Mouse (Mus musculus) megakaryocyte-erythroid progenitor cell, adult 5-6 weeks (primary cell): ENCODE measurements around the gene Utrn. TPM values are rescaled to one million over a fixed set of nuclear protein-coding genes. Genes with fewer than 3 reads are reported as not detected.

ENCODE experiments used
- ATAC-seq: replicated peaks from 2 replicates; pipeline ENCODE4 v1.8.0; 2016; ENCODE audit warnings: mild to moderate bottlenecking, inconsistent platforms; ENCODE audit not compliant: severe bottlenecking, poor library complexity, low FRiP score, low TSS enrichment
- total RNA-seq, 2 experiments: library from RNA; stranded (forward) in 1 of 2; stranded (reverse) in 1 of 2; fragments of 200-1000, 215-1000 nt in 1 of 2; fragments of >200 nt in 1 of 2; fragmentation: Nextera tagmentation in 1 of 2; gene quantifications; 2 replicates each; pipeline ENCODE4 v1.2.3; 2014 to 2017

The Utrn gene
- total RNA-seq, 2 experiments from 2014 or later, result 17.9 to 27.6 TPM

DNA sequence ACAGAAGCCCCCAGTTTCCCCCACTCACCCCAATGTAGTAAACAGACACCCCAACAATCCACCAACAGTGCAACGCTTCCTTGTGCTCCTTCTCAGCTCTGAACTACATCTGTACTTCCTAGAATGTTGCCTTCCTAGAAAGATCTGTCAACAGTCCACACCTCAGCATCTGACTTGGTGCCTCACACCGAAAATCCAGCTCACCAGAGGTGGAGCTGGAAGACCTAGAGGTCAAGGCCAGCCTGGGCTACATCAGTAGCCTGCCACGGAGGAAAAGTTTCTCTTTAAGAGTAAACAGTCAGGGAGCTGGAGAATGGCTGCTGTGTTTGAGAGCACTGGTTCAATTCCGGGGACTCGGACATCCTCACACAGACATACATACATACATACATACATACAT, 56.5 kb downstream of the Utrn start:
- no peak for ATAC-seq

DNA sequence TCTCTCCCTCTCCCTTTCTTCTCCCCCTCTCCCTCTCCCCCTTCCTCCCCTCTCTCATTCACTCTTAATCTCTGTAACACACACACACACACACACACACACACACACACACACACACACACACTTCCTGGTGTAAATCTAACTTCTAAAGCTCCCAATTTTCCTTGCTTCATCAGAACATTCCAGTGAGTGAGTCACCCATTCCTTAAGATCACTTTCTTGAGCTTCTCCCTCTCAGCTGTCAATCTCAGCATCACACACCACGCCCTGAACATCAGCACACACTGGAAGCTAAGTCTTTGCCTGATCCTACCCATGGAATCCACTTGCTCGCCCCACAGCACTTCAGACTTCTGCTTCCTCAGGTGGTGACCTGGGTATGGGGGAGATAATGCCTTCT, 58.3 kb downstream of the Utrn start:
- ATAC-seq, result no peak

DNA sequence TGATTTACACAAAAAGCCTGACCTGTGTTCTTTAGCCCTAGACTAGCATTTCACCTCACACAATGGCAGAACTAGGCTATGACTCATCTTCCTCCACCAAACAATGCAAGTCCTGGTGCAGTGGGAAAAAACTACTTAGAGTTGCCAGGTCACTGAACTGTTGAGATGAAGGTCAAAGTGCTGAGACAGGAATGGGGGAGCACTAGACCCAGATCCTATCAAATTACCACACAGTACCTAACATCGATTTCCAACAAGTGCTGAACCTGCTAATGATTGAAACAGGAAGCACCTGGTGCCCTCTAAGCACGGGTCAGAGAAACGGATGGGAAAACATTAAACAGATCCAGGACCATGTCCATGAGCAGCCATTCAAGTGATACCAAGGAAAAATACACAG, 59.5 kb downstream of the Utrn start:
- no peak for ATAC-seq

DNA sequence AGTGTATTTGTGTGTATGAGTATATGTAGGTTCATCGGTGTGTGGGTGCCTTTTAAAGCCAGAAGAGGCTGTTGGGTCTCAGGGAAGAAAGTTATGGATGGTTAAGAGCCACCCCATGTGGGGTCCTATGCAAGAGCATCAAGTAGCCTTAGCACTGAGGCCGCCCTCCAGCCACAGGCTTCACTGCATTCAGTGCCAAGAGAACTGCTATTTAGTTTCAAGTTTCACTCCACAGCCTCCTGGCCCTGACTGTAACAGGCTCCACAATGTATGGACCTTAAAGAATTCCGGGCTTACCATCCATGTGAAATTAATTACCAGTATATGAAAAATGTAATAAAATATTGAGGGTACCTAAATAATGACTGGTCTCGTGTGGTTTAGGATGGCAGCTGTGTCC, 60.7 kb downstream of the Utrn start:
- no peak for ATAC-seq

DNA sequence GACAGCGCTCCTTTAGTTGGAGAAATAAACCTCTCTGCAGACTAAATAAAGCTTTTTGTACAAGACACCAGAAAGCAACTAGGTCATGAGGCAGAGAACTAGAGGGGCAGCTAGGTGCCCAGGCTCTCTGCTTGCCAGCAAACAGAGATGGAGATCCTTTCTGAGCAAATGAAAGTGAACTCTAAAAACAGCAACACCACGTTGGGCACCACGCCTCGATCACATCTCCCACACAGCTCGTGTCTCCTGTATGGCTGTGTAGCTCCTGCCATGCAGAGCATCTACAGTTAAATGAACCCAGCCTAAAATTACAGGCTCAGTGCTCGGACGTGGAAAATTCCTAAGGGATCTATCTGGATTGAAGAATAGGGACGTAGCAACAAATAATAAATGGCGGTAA, 61.5 kb downstream of the Utrn start:
- no peak for ATAC-seq

DNA sequence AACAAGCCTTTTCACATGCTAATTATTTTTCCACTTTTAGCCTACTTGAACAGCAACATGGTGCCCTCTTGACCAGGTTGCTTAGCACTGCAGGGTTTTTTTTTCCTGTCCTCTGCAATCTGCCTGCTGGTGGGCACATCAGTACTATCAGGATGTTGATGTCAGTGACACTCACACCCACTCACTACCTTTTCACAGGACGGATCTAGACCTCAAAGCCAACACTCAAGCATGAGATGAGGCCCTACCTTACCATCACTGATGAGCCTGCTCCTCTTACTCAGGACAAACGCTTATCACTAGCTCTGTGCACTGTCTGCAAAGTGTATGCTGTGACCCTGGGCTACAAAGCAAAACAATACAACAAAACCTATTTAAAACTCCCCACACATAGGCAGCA, 63.3 kb downstream of the Utrn start:
- ATAC-seq, result no peak

DNA sequence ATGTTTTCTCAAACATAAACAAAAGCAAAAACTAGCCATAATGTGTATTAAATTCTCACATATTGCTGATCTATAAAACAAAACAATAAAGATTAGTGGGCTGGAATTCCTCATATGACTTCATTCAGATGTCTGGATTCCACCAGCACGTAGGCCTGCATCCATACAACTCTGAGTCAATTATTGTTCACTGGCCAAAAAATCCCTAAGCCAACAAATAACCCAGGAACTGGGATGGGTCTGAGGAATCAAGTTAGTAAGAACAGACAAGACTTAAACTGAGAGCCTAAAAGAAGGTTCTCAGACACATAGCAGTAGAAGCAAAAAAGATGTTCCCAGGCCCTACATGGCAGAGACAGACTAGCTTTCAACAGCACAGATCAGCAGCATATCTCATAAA, 65.2 kb downstream of the Utrn start:
- no peak for ATAC-seq

DNA sequence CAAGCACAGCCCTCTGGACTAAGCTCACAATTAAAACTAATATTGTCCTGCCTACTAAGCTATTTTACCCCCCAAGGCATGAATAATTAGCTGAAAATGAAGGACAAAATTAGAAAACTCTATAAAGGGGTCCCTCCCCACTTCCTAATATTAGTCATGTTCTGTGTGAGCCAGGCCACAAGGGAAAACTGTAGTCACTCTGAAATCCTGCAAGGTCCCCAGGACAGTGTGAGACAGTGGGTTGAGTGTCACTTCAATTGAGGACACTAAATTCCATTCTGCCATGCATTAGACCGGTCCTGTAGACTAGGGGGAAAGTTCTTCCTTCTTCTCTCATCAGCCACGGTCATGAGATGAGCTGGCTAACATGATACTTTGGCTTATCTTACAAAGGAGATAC, 69.7 kb downstream of the Utrn start:
- no peak for ATAC-seq

DNA sequence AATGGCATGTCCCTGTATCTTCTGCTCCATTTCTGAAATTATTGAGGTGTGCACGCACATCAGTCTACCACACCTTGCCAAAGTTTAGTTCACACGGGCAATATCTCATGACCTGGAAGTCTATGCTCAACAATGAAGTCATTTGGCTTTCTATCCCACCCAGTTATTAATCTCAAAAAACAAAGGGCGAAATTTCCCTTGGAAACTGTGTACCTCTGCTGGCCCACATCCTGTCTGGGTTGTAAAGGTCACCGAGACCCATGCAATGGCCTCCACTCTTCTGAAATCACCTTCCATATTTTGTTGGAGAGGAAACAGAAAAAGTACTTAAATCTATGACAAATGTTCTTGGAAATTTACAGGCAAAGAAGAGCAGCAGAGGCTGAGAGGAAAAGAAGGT, 70.9 kb downstream of the Utrn start:
- no peak for ATAC-seq

DNA sequence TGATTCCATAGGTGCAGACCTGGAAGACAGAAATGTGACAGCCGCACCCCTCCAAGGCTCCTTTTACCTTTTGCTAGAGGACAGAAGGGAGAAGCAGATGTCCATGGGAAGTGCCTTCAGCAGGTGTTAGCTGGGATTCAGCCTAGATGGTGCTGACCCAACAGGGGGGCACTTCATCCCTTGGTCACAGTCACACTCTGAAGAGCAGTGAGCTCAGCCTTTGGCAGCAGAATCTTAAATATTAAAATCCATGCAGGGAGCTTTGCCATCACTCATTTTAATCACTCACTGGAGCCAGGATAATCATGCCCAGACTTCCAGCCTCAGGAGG, 72.7 kb downstream of the Utrn start:
- no peak for ATAC-seq

DNA sequence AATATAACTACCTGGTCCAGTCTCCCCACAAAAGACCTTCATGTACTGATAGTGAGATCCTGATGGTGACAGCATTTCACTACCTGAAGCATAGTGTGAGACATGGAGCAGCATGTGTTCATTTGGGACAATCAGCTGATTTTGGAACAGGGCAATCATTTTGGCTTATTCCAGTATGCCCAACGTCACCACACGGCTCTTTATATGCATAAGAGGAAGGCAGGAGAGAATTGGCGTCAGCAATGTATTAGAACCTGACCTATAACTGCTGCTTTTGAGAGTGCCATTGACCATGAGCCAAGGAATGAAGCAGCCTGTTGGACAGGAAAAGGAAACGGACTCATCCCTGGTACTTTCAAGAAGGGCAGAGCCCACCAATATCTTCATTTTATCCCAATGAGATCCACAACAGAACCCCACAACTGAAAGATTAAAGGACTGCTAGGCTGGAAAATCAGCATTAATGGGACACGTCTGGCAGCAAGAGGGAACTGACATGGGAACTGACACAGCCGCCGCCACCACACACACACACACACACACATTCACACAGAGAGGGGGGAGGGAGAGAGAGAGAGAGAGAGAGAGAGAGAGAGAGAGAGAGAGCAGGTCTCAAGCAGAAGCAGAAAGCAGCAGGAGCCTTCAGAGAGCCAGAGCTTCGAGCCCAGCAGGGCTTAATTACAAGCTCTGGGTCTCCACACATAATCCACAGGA, 73.2 kb downstream of the Utrn start:
- ATAC-seq, result no peak

DNA sequence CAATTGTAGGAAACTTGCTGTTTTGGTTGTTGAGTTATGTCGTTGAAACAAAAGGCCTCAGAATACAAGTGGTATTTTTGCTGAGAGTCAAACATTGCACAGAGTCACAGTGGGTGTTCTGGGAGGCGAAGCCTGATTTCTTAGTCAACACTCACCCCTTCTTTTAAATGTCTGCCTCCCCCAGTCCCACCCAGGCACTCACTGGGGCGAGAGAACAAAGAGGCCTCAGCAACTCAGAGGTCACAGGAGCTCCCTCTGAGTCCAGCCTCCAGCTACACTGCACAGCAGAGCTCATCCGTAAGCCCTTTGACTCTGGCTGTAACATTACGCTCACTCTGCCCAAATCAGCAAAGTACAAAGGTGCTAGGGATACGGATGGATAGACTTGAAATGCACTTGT, 77.1 kb downstream of the Utrn start:
- no peak for ATAC-seq

DNA sequence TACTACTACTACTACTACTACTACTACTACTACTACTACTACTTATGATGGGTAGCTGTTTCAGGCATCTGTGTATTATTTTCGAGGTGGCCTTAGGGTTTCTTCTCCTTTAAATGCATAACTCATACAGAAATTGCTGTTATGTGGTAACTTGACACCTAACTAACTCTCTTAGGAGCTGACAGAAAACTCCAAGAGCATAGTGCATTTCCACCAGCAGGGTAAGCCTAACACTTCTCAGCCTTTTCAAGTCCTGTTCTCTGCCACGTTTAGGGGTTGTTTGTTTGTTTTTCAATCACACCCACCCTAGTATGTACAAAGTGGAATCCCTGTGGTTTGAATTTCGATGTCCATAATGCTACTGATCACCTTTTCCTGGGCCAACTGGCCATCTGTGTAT, 78.3 kb downstream of the Utrn start:
- no peak for ATAC-seq

DNA sequence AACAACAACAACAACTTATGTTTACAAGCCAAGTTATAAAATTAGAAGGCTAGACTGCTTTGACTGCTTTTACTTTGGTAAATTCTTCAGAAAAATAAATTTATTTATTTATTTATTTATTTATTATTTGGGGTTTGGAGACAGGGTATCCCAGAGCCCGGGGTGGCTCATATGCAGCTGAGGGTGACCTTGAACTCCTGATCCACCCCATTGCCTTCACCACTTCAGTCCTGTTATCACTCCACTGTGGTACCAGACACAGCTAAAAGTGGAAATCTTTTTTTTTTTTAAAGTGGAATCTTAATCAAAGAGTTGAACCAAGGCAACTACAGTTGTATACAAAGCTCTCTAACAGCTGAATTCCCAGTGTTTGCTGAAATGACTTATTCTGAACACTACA, 80.6 kb downstream of the Utrn start:
- ATAC-seq, result no peak

DNA sequence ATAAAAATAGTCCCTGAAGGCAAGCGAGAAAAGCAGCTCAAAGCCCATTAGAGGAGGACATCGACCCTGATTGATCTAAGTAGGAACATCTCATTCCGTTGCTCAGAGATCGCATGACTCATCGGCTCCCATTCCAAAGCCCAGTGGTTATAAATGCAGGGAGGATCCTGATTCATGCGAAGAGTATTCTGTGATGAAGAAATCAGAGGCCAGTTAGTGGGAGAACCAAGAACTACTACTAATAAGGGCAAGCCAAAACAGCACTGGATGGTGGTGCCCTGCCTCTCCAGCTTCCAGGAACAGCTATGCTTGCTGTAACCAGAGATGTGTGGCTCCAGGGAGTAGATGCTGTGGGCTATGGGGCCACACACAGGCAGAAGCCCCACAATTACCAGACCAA, 81.2 kb downstream of the Utrn start:
- ATAC-seq, result no peak

DNA sequence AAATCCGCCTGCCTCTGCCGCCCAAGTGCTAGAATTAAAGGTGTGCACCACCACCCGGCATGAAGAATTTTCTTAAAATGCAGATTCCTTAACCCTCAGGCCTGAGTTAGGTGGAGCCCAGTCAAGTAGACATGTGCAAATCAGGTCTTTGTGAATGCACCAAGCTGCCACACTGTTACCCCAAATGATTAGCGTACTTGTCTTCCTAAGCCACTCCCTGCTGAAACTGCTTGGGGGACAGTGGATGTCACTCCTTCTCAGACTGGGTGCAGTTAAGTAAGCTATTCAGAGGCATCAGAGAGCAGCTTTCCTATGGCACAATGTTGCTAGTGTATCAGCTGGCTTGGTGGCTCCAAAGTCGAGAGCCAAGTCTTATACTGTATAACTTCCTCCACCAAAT, 83.9 kb downstream of the Utrn start:
- no peak for ATAC-seq

DNA sequence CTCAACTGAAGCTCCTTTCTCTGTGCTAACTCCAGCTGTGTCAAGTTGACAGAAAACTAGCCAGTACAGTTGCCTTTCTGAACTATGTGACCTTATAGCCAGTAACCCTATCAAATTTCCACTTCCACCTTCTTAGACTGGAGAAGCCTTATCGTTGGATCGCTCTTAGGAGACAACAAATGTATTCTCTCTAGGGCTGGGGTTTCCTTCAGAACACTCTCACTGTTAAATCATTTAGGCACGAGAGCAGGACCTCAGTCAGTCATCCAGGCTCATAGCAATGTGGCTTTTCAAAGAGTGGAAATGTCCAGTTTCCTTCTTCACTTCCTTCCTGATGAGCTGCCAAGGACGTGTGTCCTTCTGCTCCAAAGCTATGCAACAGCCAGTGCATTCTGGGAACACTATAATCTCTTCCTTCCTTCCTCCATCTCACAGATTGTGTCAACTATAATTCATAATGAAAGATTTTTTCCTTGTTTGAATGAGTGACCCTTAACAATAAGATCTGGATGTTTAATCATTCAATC, 87.7 kb downstream of the Utrn start:
- no peak for ATAC-seq

DNA sequence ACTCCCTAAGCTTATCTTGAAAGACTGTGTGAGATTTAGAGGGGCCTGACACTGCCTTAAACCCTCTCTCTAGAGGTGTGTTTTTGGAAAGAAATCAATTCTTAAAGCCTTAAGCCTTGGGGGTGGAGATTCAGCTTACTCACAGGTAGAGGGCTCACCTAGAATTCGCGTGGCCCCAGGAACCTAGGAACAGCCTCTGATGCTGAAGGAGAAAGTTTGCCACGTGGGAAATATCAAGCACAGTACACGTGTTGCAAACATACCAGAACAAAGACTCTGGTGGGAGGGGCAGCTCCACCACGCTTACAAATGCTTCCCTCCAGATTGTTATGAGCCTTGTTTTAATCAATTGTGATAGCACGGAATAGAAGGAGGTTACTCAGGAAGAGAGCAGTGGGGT, 96.0 kb downstream of the Utrn start:
- no peak for ATAC-seq

DNA sequence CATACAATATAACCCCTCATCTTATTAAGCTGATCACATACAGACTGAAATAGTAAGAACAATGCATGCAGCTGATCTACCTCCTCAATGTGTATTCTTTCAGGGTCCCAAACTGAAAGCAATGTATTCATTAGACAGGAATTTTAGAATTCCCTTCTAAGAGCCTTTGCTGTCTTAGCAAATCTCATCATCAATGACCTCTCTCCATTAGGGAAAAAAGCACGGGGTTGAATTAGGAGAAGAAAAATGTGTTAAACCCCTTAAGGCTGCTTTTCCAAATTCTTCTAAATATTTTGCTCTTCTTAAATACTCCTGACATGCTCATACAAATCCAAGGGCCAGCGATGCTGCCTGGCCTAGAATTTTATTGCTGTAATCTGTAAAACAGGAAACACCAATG, 97.7 kb downstream of the Utrn start:
- ATAC-seq, result no peak

DNA sequence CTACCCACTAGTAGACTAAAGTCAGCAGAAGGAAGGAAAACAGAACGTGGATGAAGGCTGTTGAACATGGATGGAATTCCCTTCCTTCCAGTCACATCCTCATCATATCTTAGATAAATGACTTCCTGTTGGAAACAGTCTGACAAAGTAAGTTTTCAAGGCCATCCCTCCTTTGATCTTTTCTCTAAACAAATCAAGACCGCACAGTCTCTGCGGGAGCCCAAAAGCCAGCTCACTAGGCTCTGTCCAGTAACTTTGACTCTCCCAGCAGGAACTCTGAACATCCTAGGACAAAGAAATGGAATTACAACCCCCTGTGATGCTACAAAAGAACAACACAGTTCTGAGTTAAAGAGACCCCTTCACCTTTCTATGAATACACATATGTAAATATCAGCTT, 106.5 kb downstream of the Utrn start:
- ATAC-seq, result no peak

DNA sequence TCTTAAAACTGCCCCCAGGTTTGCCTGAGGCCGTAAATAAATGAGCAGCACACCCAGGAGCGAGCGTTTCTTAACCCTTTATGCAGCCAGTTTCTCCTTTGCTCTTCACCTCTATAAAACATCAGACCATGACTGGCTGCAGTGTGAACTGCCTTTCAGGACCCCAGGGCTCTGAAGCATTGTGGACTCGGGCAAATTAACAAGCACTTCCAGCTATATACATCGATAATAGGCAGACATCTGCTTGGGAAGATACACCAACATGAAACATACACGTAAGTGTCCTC, 110.5 kb downstream of the Utrn start:
- ATAC-seq, result no peak
